Mouse (Mus musculus) layer of hippocampus, adult 2 months (tissue): ENCODE measurements around the gene Erich2. TPM values are rescaled to one million over a fixed set of nuclear protein-coding genes. Genes with fewer than 3 reads are reported as not detected.

Source experiments
- DNase-seq, 2 experiments: peaks; one replicate each; pipeline ENCODE4 v3.0.0; 2022; ENCODE audit warnings: low spot score in 2 of 2
- H3K27ac ChIP-seq: fragments of 200-600 bp; 2 replicates; pipeline ENCODE4 v1.8.1; 2022
- H3K4me3 ChIP-seq: fragments of 200-600 bp; 2 replicates; pipeline ENCODE4 v1.8.1; 2022; ENCODE audit warnings: mild to moderate bottlenecking
- CTCF ChIP-seq: fragments of 200-600 bp; conservative IDR thresholded peaks from 2 replicates; pipeline ENCODE4 v1.8.1; 2022; ENCODE audit warnings: antibody characterized with exemption, mild to moderate bottlenecking, moderate library complexity
- total RNA-seq, 2 experiments: library from RNA; stranded (reverse); gene quantifications; 2 replicates each; pipeline ENCODE4 v1.2.3; 2021

Erich2 gene
- total RNA-seq, 2 experiments from 2014 or later: 0.39 TPM; not detected in 1

GRCm38 (mm10) chr2:70552772-70553171 is 44.2 kb downstream of the Erich2 start, which contains the start of gene Gad1:
Gad1 (plus strand) TSS chr2:70553072.
- Histone ChIP-seq H3K27ac (no peak within 1 kb of the TSS), H3K4me3 (no peak within 1 kb of the TSS)
- no peak for DNase-seq
- no peak for TF ChIP-seq CTCF

GRCm38 (mm10) chr2:70553826-70554225 is 45.2 kb downstream of the Erich2 start:
- H3K4me3 ChIP-seq: no peak overlapping the region
- DNase-seq: no peak
- no peak overlapping the region for H3K27ac ChIP-seq
- TF ChIP-seq CTCF: peak; percentile 48

GRCm38 (mm10) chr2:70558112-70558842 is 49.7 kb downstream of the Erich2 start:
- peak; percentile 90 for TF ChIP-seq CTCF
- H3K4me3 ChIP-seq: peak overlapping the region; percentile 14; the same call in 1 of the 2 replicates
- H3K27ac ChIP-seq: peak overlapping the region; percentile 29; the same call in 1 of the 2 replicates

GRCm38 (mm10) chr2:70558843-70559451 is 50.3 kb downstream of the Erich2 start:
- Histone ChIP-seq H3K4me3 (peak overlapping the region; percentile 14; the same call in 1 of the 2 replicates), H3K27ac (no peak overlapping the region)
- TF ChIP-seq CTCF: no peak
- DNase-seq: no peak

More at GRCm38 (mm10) chr2:70558112-70558842, 49.7 kb downstream of the Erich2 start:
- peak; percentile 84 to 93 for DNase-seq

- no peak for DNase-seq
- Histone ChIP-seq H3K4me3 (no peak overlapping the region), H3K27ac (no peak overlapping the region)
- TF ChIP-seq CTCF: no peak
Observed at GRCm38 (mm10) chr2:70559520-70559919, 50.9 kb downstream of the Erich2 start.

DNA sequence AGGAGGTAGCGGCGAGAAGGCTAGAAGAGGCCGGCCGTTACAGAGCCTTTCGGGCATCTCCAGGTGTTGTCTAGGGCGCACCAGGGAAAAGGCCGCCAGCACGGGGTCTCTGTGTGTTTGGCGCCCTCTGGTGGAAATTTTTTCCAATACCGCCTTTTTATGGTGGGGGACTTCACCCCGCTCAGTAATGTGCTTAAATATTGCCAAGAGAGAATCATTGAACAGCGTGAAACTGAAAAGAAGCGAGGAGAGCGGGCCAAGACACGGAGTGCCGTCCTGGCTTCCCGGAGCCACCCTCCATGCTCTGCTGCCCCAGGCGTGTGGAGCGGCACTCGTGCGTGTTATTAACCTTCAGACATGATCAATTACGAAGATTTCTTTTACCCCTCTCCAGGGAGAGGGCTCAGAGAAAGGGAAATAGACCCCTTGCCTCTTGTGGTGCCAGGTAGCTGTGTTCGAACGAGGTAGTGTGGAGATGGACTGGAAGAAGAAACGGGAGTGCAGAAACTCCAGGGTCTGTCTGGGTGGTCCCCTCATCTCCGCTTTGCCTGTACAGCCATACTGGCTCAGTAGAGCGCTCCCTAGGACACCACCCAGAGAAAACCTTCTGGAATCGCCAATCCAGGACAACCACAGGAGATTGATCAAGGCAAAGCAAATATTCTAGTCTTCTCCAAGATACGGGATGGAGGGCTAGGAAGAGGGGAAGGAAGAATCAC is 52.6 kb downstream of the Erich2 start:
- peak; percentile 85 for TF ChIP-seq CTCF
- H3K27ac ChIP-seq: peak overlapping the region; percentile 91
- DNase-seq: peak; percentile 60 to 82
- H3K4me3 ChIP-seq: peak overlapping the region; percentile 61

DNA sequence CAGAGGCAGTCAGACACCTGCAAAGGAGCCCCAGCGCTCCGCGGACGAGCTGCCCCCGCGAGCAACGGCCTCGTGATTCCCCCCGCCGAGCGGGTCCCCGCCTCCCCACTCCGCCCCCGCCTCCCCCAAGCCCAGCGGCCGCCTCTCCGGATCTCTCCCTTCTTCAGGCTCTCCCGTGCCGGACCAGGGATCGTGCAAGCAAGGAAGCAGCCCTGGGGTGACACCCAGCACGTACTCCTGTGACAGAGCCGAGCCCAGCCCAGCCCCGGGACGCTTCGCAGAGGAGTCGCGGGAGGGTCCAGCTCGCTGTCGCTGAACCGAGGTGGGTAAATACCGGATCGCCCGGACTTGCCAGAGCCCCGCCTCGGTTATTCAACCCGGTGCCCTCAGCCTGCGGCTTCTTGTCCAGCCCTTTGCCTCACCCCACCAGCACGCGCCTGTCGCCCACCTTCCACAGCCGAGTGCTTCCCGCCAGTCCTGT is 53.4 kb downstream of the Erich2 start:
- peak in 1 of 2 experiments; percentile 38 for DNase-seq
- no peak for TF ChIP-seq CTCF
- H3K4me3 ChIP-seq: peak overlapping the region; percentile 61
- H3K27ac ChIP-seq: peak overlapping the region; percentile 91

GRCm38 (mm10) chr2:70562611-70562980 is 54.0 kb downstream of the Erich2 start:
- no peak for DNase-seq
- no peak for TF ChIP-seq CTCF
- Histone ChIP-seq H3K4me3 (peak overlapping the region; percentile 61), H3K27ac (peak overlapping the region; percentile 91)

GRCm38 (mm10) chr2:70562981-70563671 is 54.5 kb downstream of the Erich2 start:
- TF ChIP-seq CTCF: no peak
- peak overlapping the region; percentile 61 for H3K4me3 ChIP-seq
- DNase-seq: no peak
- H3K27ac ChIP-seq: peak overlapping the region; percentile 91

GRCm38 (mm10) chr2:70563721-70564645 is 55.4 kb downstream of the Erich2 start:
- no peak for TF ChIP-seq CTCF
- DNase-seq: no peak
- peak overlapping the region; percentile 91 for H3K27ac ChIP-seq

DNA sequence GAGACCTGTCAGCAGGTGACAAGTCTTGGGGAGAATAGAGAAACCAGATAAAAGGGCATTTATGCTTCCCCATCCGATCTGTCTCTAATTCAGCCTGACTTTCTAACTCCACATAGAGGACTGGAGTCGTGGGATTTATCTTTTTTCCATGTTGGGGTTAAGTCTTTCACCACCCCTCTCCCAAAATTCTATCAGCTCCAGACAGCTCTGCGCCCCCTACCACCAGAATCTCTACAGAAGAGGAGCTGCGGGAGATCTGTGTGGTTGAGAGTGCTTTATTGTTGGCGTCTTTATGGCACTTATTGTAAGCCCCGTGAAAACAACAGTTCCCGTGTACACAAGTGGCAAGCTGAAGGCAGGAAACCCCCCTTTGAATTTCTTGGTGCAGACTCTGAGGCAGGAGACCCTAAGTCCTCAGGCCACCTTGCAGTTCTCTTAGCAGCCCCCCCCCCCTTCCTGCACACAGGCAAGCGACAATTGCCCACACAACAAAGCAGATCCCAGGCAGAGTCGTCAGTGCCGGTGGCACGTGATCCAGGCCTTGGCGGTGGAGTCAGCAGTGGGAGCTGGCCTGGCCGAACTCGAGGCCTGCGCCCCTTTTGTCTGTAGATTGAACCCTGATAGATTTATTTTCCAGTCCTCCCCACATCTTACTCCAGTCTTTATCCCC is 56.2 kb downstream of the Erich2 start:
- Histone ChIP-seq H3K27ac (peak overlapping the region; percentile 91; the same call in 1 of the 2 replicates), H3K4me3 (peak overlapping the region; percentile 61)
- TF ChIP-seq CTCF: no peak
- no peak for DNase-seq

More at GRCm38 (mm10) chr2:70563721-70564645, 55.4 kb downstream of the Erich2 start:
- H3K4me3 ChIP-seq: peak overlapping the region; percentile 61
